ENCODE assay signal across 12 mouse cellular contexts in genomic region chr8:121332436-121332835, GRCm38 (mm10).
DNase-seq lines count a peak whose midpoint lies in the region; ATAC-seq lines count a peak whose summit lies in the region.
"Had no signal": no experiment of that assay in that cellular context is flagged by ENCODE, and none has a peak within 500 bp of the region (broad histone marks: within the 10 kb centered on the region; RNA-seq: fewer than 3 reads in every experiment).

No protein-coding gene starts in this region.

- WGBS in forebrain, embryonic 16.5 days = 55% methylated on average over 8 of the region's 8 CpGs

- DNase-seq in gastrocnemius, postnatal 14 days = peak; percentile 24
- DNase-seq in gastrocnemius, adult 18-20 months (ENCODE audit: low spot score) = no peak
- peak; percentile 98 for DNase-seq in heart, adult 11 months
- DNase-seq in heart, postnatal 4 days = peak; percentile 69
- peak; percentile 47 for DNase-seq in lung, postnatal 10 days
- DNase-seq in layer of hippocampus, adult 9-11 months = no peak
- no peak for DNase-seq in spleen, adult 12 weeks (ENCODE audit: low spot score)

- no peak for ATAC-seq in forebrain, embryonic 16.5 days
- ATAC-seq: hindbrain, postnatal 0 days; Patski had no signal

- H3K4me1 ChIP-seq in forebrain, embryonic 16.5 days (replicated peaks; ENCODE audit: control insufficient read depth, insufficient read depth, low read length) = 0 out of 2 replicates have a peak, but pooled peaks cover 3% of the 10 kb centered on the region

- intact Hi-C loops in gastrocnemius, postnatal 14 days (cut with DNase I; ENCODE audit: low total_unique reads) = no loop called here

- no peak overlapping the region for H3K4me3 ChIP-seq in forebrain, embryonic 16.5 days (replicated peaks; ENCODE audit: low read length)
- H3K4me3 ChIP-seq: erythroblast, embryonic 14.5 days had no signal

- H3K27ac ChIP-seq in forebrain, embryonic 16.5 days (ENCODE audit: low read length) = no peak overlapping the region
- H3K27ac ChIP-seq: hindbrain, postnatal 0 days; macrophage had no signal

- H3K4me2 ChIP-seq in forebrain, embryonic 16.5 days (ENCODE audit: low read length) = no peak overlapping the region

- H3K9ac ChIP-seq in forebrain, embryonic 16.5 days (replicated peaks; ENCODE audit: low read depth, low read length) = no peak overlapping the region

- no peaks in the 10 kb centered on the region for H3K27me3 ChIP-seq in forebrain, embryonic 16.5 days (replicated peaks; ENCODE audit: control insufficient read depth, insufficient read depth, low read length)
- H3K27me3 ChIP-seq: Patski had no signal

- no peaks in the 10 kb centered on the region for H3K9me3 ChIP-seq in forebrain, embryonic 16.5 days (ENCODE audit: control insufficient read depth, low read length)

- H3K36me3 ChIP-seq in forebrain, embryonic 16.5 days (ENCODE audit: control insufficient read depth, insufficient read depth) = no peaks in the 10 kb centered on the region

Comparison
In these comparisons a context has a peak if more than half of its experiments do, and no peak if none do; other contexts are left out.
1. DNase-seq: peak in gastrocnemius, postnatal 14 days (single experiment), heart, adult 11 months (single experiment), heart, postnatal 4 days (single experiment) and lung, postnatal 10 days (single experiment); none in gastrocnemius, adult 18-20 months (single experiment), layer of hippocampus, adult 9-11 months (single experiment) and spleen, adult 12 weeks (single experiment).